Mouse (Mus musculus) neural tube, embryonic 15.5 days (tissue): ENCODE results near the gene Iqcd. TPM values are rescaled to one million over a fixed set of nuclear protein-coding genes. Genes with fewer than 3 reads are reported as not detected.

Experiments
- ATAC-seq: fragments of 200-750 bp; cut with Nextera tagmentation; 2 replicates; pipeline ENCODE4 v1.8.0; 2017; ENCODE audit warnings: mild to moderate bottlenecking, moderate TSS enrichment, moderate library complexity; ENCODE audit not compliant: low FRiP score
- H3K27ac ChIP-seq: fragments of 300-500 bp; sonication (generic); replicated peaks from 2 replicates; pipeline ENCODE4 v1.5.1; 2015; ENCODE audit warnings: mild to moderate bottlenecking, inconsistent platforms
- H3K27me3 ChIP-seq: fragments of 300-500 bp; sonication (generic); replicated peaks from 2 replicates; pipeline ENCODE4 v1.6.1; 2015; ENCODE audit warnings: inconsistent platforms
- H3K36me3 ChIP-seq: fragments of 300-500 bp; sonication (generic); 2 replicates; pipeline ENCODE4 v1.6.1; 2015; ENCODE audit warnings: inconsistent platforms
- H3K4me1 ChIP-seq: fragments of 300-500 bp; sonication (generic); 2 replicates; pipeline ENCODE4 v1.6.1; 2015; ENCODE audit warnings: inconsistent platforms
- H3K4me2 ChIP-seq: fragments of 300-500 bp; sonication (generic); 2 replicates; pipeline ENCODE4 v1.6.1; 2015; ENCODE audit warnings: inconsistent platforms, mild to moderate bottlenecking, moderate library complexity
- H3K4me3 ChIP-seq: fragments of 300-500 bp; sonication (generic); replicated peaks from 2 replicates; pipeline ENCODE4 v1.5.1; 2015; ENCODE audit warnings: mild to moderate bottlenecking, inconsistent platforms
- H3K9ac ChIP-seq: fragments of 300-500 bp; sonication (generic); replicated peaks from 2 replicates; pipeline ENCODE4 v1.6.1; 2015; ENCODE audit warnings: mild to moderate bottlenecking, inconsistent platforms
- H3K9me3 ChIP-seq: fragments of 300-500 bp; sonication (generic); replicated peaks from 2 replicates; pipeline ENCODE4 v1.6.1; 2016; ENCODE audit warnings: inconsistent platforms
- WGBS: fragments of 180-500 bp; shearing (Covaris S2); methylation state at CpG from one replicate; pipeline ENCODE4 v1.1.7; 2015; ENCODE audit warnings: mixed read lengths; 5-methylcytosine and 5-hydroxymethylcytosine counted together
- polyA plus RNA-seq: library from polyadenylated mRNA; unstranded; fragments of >200 nt; fragmentation: Nextera tagmentation; extraction: Ambion mirVana; gene quantifications from 2 replicates; pipeline ENCODE4 v1.2.1, GENCODE M21; 2015

The Iqcd gene
- polyA plus RNA-seq, 1 experiment from 2014 or later, result 1.5 TPM

- H3K36me3 ChIP-seq, result no peaks in the 10 kb centered on the region
- no peaks in the 10 kb centered on the region for H3K27me3 ChIP-seq
- no peak overlapping the region for H3K4me2 ChIP-seq
- no peaks in the 10 kb centered on the region for H3K9me3 ChIP-seq
- H3K4me1 ChIP-seq, result peaks cover 51% of the 10 kb centered on the region
- no peak overlapping the region for H3K27ac ChIP-seq
- 84% methylated on average over 10 of the region's 10 CpGs for WGBS
- H3K4me3 ChIP-seq, result no peak overlapping the region
- H3K9ac ChIP-seq, result no peak overlapping the region
- ATAC-seq, result no peak
These were observed 14.2 kb upstream of the Iqcd start for GRCm38 (mm10) chr5:120574469-120575063.

- Histone ChIP-seq H3K4me1 (peaks cover 41% of the 10 kb centered on the region), H3K36me3 (no peaks in the 10 kb centered on the region), H3K27ac (no peak overlapping the region), H3K4me2 (no peak overlapping the region), H3K9ac (no peak overlapping the region), H3K27me3 (no peaks in the 10 kb centered on the region), H3K4me3 (no peak overlapping the region), H3K9me3 (no peaks in the 10 kb centered on the region)
- no peak for ATAC-seq
- WGBS, result 75% methylated on average over 11 of the region's 11 CpGs
These were observed 12.0 kb upstream of the Iqcd start for GRCm38 (mm10) chr5:120576781-120577301.

- 50% methylated on average over 10 of the region's 10 CpGs for WGBS
- no peak overlapping the region for H3K4me2 ChIP-seq
- no peak overlapping the region for H3K4me3 ChIP-seq
- peaks cover 43% of the 10 kb centered on the region for H3K4me1 ChIP-seq
- peak overlapping the region; percentile 75; the same call in 1 of the 2 replicates for H3K27ac ChIP-seq
- H3K36me3 ChIP-seq, result peaks cover 2% of the 10 kb centered on the region; the same call in 1 of the 2 replicates
- no peak for ATAC-seq
- H3K27me3 ChIP-seq, result no peaks in the 10 kb centered on the region
- H3K9me3 ChIP-seq, result no peaks in the 10 kb centered on the region
- H3K9ac ChIP-seq, result no peak overlapping the region
These were observed 10.8 kb upstream of the Iqcd start for GRCm38 (mm10) chr5:120577935-120578441.

- H3K9ac ChIP-seq, result 0 out of 2 replicates have a peak overlapping the region, but pooled peaks have one; percentile 7
- H3K27ac ChIP-seq, result peak overlapping the region; percentile 75
- 0 out of 2 replicates have a peak, but pooled peaks have one; percentile 15 for ATAC-seq
- H3K27me3 ChIP-seq, result no peaks in the 10 kb centered on the region
- no peak overlapping the region for H3K4me3 ChIP-seq
- H3K36me3 ChIP-seq, result peaks cover 7% of the 10 kb centered on the region; the same call in 1 of the 2 replicates
- 48% methylated on average over 12 of the region's 12 CpGs for WGBS
- H3K4me1 ChIP-seq, result peaks cover 45% of the 10 kb centered on the region
- H3K4me2 ChIP-seq, result peak overlapping the region; percentile 25; the same call in 1 of the 2 replicates
- no peaks in the 10 kb centered on the region for H3K9me3 ChIP-seq
These were observed 10.2 kb upstream of the Iqcd start for GRCm38 (mm10) chr5:120578504-120579081.

DNA sequence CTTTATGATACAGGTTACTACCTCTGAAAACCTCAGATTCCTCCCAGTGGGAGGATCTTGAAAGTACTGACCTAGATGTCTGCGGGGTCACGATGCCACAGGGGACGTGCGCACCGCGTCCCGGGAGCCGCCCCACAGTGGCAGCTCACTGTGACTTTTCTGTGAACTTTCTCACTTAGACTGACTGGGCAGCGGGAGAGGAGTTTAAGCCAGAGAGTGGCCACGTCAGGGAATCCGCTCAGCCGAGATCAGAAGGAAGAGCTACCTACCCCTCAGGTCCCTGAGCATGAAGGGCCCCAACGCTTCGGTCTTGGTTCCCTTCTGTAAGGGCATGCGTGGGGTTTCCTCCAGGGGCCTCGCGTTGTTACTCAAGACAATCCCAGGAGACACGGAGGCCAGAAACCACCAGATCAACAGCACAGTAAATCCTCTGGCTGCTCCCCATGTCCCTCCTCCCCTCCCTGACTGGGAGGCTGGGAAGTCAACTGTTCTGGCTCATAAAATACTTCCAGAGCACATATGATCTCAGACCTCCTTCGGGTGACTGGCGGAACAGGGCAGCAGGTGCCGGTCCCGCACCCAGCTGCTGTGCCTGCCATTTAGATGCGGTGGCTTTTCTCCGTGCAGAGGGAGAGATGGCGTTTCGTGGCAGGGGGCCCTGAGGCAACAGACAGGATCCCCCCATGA is 9.5 kb upstream of the Iqcd start:
- no peaks in the 10 kb centered on the region for H3K27me3 ChIP-seq
- peaks cover 11% of the 10 kb centered on the region; the same call in 1 of the 2 replicates for H3K36me3 ChIP-seq
- H3K9me3 ChIP-seq, result no peaks in the 10 kb centered on the region
- H3K4me2 ChIP-seq, result peak overlapping the region; percentile 25
- WGBS, result 27% methylated on average over 26 of the region's 26 CpGs
- H3K9ac ChIP-seq, result 0 out of 2 replicates have a peak overlapping the region, but pooled peaks have one; percentile 7
- no peak overlapping the region for H3K4me3 ChIP-seq
- H3K27ac ChIP-seq, result peak overlapping the region; percentile 75
- peak; percentile 37 for ATAC-seq
- H3K4me1 ChIP-seq, result peaks cover 45% of the 10 kb centered on the region

DNA sequence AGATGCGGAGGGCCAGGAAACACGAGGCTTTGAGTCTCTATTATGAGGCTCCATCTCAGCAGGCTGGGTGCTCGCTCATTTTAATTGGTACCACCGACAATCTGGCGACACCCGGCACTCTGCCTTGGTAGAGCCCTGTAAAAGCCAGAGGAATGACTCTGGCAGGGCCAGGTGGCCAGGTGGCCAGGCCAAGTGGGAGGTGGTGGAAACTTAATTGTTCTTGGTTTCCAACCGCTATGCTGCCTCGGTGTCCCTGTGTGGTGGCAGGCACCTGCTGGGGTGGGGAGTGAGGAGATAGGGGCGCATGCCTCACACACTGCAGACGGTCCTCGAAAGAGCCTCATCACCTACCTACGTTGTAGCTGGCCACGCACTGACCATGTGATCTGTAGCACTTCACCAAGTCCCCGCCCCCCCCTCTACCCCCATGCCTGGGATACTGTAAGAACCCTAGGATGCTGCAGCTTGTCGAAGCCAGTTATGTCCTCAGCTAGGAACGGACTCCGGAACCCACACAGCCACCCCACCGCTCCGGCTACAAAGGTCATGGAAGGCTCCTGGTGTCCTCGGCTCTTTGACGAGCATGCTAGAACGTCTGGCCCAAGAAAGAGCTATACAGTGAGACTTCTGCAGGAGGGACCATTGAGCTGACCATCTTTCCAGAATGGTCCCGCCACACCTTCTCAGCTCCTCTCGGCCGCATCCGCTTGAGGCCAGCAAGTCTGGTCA is 8.8 kb upstream of the Iqcd start:
- Histone ChIP-seq H3K36me3 (peaks cover 11% of the 10 kb centered on the region; the same call in 1 of the 2 replicates), H3K27me3 (no peaks in the 10 kb centered on the region), H3K9me3 (no peaks in the 10 kb centered on the region), H3K4me1 (peaks cover 50% of the 10 kb centered on the region), H3K4me2 (peak overlapping the region; percentile 25), H3K4me3 (no peak overlapping the region), H3K9ac (no peak overlapping the region; the same call in 1 of the 2 replicates), H3K27ac (peak overlapping the region; percentile 75)
- 60% methylated on average over 26 of the region's 26 CpGs for WGBS
- ATAC-seq, result peak; percentile 46

DNA sequence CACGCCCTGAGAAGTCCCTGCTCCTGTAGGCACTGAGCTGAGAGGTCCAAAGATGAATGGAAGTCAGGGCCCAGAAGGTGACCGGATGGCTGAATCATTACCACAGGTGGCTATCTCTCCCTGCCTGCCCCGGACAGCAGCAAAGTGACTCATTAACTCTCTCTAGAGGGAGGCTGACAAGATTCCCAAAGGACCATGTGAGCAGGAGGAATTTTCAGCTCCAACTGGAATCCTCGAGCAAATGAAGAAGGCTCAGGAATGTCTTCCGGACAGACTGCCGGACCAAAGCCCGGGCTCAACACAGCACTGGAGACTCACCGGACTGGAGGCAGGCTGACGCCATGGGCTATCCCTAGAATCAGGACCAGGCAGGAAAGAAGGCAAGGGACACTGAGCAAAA is 6.8 kb upstream of the Iqcd start:
- H3K27me3 ChIP-seq, result no peaks in the 10 kb centered on the region
- no peak overlapping the region for H3K9ac ChIP-seq
- H3K4me2 ChIP-seq, result no peak overlapping the region
- ATAC-seq, result no peak
- no peaks in the 10 kb centered on the region for H3K9me3 ChIP-seq
- peaks cover 11% of the 10 kb centered on the region; the same call in 1 of the 2 replicates for H3K36me3 ChIP-seq
- peaks cover 60% of the 10 kb centered on the region for H3K4me1 ChIP-seq
- H3K27ac ChIP-seq, result no peak overlapping the region
- no peak overlapping the region for H3K4me3 ChIP-seq
- WGBS, result 84% methylated on average over 9 of the region's 9 CpGs

- Histone ChIP-seq H3K27me3 (no peaks in the 10 kb centered on the region), H3K4me1 (peaks cover 60% of the 10 kb centered on the region), H3K4me3 (no peak overlapping the region), H3K36me3 (peaks cover 11% of the 10 kb centered on the region; the same call in 1 of the 2 replicates), H3K9ac (no peak overlapping the region), H3K9me3 (no peaks in the 10 kb centered on the region), H3K4me2 (no peak overlapping the region), H3K27ac (no peak overlapping the region)
- WGBS, result 94% methylated on average over 4 of the region's 4 CpGs
- no peak for ATAC-seq
These were observed 5.3 kb upstream of the Iqcd start for GRCm38 (mm10) chr5:120583511-120583910.

DNA sequence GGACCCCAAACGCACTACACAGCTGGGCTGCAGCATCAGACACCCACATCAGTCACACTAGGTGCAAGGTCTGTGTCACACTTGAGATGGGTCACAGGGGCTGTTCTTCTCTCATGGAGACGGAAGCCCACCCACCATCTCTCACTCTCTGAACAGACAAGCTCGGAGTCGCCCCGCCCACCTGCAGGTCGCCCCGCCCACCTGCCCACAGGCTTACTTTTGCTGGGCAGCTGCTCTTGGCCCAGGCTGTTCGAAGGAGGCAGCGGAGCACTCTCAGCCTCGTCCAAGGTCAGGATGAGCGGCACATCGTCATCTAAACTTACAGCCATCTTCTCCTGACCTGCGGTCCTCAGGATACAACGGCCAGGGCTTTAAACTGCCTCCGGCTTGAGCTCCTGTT is 3.8 kb upstream of the Iqcd start:
- Histone ChIP-seq H3K4me2 (0 out of 2 replicates have a peak overlapping the region, but pooled peaks have one; percentile 9), H3K4me3 (no peak overlapping the region), H3K9me3 (no peaks in the 10 kb centered on the region), H3K27me3 (no peaks in the 10 kb centered on the region), H3K36me3 (peaks cover 11% of the 10 kb centered on the region; the same call in 1 of the 2 replicates), H3K9ac (no peak overlapping the region), H3K4me1 (peaks cover 51% of the 10 kb centered on the region), H3K27ac (no peak overlapping the region)
- no peak for ATAC-seq
- 41% methylated on average over 15 of the region's 15 CpGs for WGBS

GRCm38 (mm10) chr5:120586741-120587615 is 1.8 kb upstream of the Iqcd start:
- Histone ChIP-seq H3K9ac (peak overlapping the region; percentile 93), H3K4me3 (peak overlapping the region; percentile 92), H3K4me2 (peak overlapping the region; percentile 97), H3K9me3 (no peaks in the 10 kb centered on the region), H3K4me1 (peaks cover 41% of the 10 kb centered on the region), H3K27ac (peak overlapping the region; percentile 88), H3K27me3 (no peaks in the 10 kb centered on the region), H3K36me3 (peaks cover 11% of the 10 kb centered on the region; the same call in 1 of the 2 replicates)
- no peak for ATAC-seq
- WGBS, result 16% methylated on average over 17 of the region's 17 CpGs
